Mouse (Mus musculus) C2C12 (cell line): ENCODE results near the gene Mlxip.

Experiments used
- CTCF ChIP-seq: IDR thresholded peaks from one replicate; pipeline ENCODE4 v1.5.1; 2011; ENCODE audit not compliant: control insufficient read depth, insufficient read depth, insufficient read length
- MAX ChIP-seq: IDR thresholded peaks from one replicate; pipeline ENCODE4 v1.6.1; 2011; ENCODE audit warnings: mild to moderate bottlenecking, control low read depth
- MYOG ChIP-seq: IDR thresholded peaks from one replicate; pipeline ENCODE4 v1.6.1; 2011; ENCODE audit not compliant: control insufficient read depth, insufficient read length; ENCODE audit errors: extremely low read depth
- USF1 ChIP-seq: IDR thresholded peaks from one replicate; pipeline ENCODE4 v1.6.1; 2011; ENCODE audit warnings: low read depth, mild to moderate bottlenecking, control low read depth, moderate library complexity

GRCm38 (mm10) chr5:123359431-123359830 lies 35.2 kb upstream of the Mlxip start:
- no peak for TF ChIP-seq CTCF
- no peak for TF ChIP-seq MAX
- no peak for TF ChIP-seq USF1
- no peak for TF ChIP-seq MYOG
